Mouse (Mus musculus) pancreas, adult 10 weeks (tissue): ENCODE measurements around the gene Olfr766-ps1. TPM values are rescaled to one million over a fixed set of nuclear protein-coding genes. Genes with fewer than 3 reads are reported as not detected.

ENCODE experiments used
- polyA plus RNA-seq: library from polyadenylated mRNA; stranded (reverse); fragments of 350-450 nt; fragmentation: Illumina TruSeq; extraction: RNeasy Lipid Tissue Mini Kit (QIAGEN cat#74804); gene quantifications from one replicate; pipeline ENCODE4 v1.2.3, GENCODE M21; 2015; ENCODE audit warnings: low read depth, low replicate concordance; ENCODE audit not compliant: insufficient read depth

The Olfr766-ps1 gene
- polyA plus RNA-seq: not detected

DNA sequence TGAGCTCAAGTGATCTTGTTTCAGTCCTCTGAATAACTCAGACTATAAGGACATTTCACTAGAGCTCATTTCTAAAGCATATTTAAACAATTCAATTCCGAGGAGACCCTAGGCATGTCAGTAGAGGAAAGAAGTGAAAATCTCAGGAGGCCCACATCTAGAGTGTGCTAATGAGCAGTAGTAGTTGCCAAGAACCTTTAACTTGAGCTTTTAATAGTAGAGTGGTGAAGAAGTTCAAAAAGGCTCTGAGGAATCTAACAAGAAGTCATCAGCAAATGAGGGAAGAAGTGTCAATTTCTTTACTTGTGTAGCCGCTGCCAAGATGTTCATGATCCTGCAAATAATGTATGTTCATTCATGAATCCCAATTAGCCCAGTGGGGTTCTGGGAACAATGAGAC, at the start of gene Olfr766-ps1:
Gene Olfr766-ps1, minus strand, starts transcription at position 101 of the 400 bp plus-strand sequence.

DNA sequence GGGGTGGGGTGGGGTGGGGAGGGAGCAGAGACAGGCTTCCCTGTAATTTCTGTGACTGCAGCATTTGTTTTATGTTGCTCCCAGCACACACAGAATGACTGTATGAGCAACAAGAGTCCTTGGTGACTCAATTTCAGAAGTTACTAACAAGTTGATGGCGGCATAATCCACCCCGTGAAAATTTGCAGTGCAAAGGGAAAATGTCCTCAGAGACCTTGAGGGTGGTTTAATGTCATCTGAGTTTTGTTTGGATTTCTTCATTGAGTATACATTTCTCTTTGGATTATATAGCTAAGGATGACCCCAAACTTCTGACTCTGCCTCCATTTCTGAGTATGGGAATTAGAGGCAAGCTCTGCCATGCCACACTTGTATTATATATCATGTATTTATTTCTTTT, 49.0 kb upstream of the Olfr766-ps1 start, which contains the start of gene Olfr769:
Gene Olfr769, minus strand, starts transcription at position 101 of the 400 bp plus-strand sequence.

DNA sequence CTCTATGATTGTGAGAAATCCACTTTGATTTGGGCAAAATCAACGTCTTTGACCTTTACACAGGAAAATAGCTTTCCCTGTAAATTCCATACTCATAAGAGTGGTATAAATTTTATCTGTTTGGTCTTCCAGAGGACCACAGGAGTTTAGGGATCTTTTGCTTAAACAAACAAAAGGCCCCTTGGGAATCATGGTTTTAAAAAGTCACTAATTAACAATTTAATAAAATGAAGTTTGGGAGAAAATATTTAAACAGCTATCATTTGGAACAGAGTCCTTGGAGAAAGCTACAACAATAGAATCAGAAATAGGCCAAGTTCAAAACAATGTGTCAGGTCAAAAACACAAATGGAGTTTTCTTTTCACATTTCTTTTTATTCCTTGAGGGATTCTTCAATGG, 30.5 kb upstream of the Olfr766-ps1 start, which contains the start of gene Olfr768:
Gene Olfr768, minus strand, starts transcription at position 101 of the 400 bp plus-strand sequence.

DNA sequence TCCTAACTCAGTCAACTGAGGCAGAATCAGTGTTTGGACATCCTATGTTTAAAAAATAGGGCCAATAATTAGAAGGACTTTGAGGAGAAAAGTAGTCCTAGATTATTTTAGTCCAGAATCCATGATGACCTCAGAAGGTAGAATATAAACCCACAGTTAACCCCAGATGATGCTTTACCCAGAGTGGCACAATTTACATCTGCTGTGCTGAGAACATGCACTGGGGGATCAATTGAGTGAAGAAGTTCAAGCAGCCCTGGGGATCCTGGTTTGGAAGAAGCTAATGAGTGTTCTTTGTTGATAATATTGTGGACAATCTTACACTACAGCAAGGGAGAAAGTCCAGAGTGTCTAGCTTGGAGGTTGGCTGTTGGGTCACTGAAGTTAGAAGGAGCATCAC, 14.0 kb upstream of the Olfr766-ps1 start, which contains the start of gene Olfr767:
Gene Olfr767, minus strand, starts transcription at position 101 of the 400 bp plus-strand sequence.

DNA sequence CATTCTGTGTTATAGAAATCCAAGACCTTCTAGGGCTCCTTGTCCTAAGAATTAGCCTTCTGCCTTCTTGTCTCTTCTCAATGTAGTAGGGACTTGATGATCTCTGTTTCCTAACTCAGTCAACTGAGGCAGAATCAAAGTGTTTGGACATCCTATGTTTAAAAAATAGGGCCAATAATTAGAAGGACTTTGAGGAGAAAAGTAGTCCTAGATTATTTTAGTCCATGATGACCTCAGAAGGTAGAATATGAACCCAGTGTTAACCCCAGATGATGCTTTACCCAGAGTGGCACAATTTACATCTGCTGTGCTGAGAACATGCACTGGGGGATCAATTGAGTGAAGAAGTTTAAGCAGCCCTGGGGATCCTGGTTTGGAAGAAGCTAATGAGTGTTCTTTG, 18.9 kb downstream of the Olfr766-ps1 start, which contains the start of gene Olfr765:
Gene Olfr765, minus strand, starts transcription at position 101 of the 400 bp plus-strand sequence.

DNA sequence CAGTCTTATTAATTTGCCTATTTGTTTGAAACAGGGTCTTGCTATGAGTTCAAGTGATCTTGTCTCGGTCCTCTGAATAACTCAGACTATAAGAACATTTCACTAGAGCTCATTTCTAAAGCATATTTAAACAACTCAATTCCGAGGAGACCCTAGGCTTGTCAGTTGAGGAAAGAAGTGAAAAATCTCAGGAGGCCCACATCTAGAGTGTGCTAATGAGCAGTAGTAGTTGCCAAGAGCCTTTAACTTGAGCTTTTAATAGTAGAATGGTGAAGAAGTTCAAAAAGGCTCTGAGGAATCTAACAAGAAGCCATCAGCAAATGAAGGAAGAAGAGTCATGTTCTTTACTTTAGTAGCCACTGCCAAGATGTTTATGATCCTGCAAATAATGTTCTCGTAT, 29.0 kb downstream of the Olfr766-ps1 start, which contains the start of gene Olfr764-ps1:
Gene Olfr764-ps1, minus strand, starts transcription at position 101 of the 400 bp plus-strand sequence.

Other genes starting within 250 kb of the Olfr766-ps1 start
- gene Ormdl2, start 247.3 kb downstream of the Olfr766-ps1 start, polyA plus RNA-seq: 11.8 TPM
- not detected for gene Gdf11, start 177.3 kb downstream of the Olfr766-ps1 start, polyA plus RNA-seq
- gene Cd63, start 168.0 kb downstream of the Olfr766-ps1 start, polyA plus RNA-seq: 125 TPM
- 12.1 TPM for gene Rdh5, start 146.1 kb downstream of the Olfr766-ps1 start, polyA plus RNA-seq
- gene Bloc1s1, start 144.9 kb downstream of the Olfr766-ps1 start, polyA plus RNA-seq: 47.0 TPM
- gene Itga7, start 135.2 kb downstream of the Olfr766-ps1 start, polyA plus RNA-seq: 5.2 TPM
- gene Mettl7b, start 108.0 kb downstream of the Olfr766-ps1 start, polyA plus RNA-seq: not detected
- not detected for gene Olfr9, start 79.5 kb downstream of the Olfr766-ps1 start, polyA plus RNA-seq
- not detected for gene Olfr763, start 58.2 kb downstream of the Olfr766-ps1 start, polyA plus RNA-seq
- gene Olfr764-ps1, start 29.1 kb downstream of the Olfr766-ps1 start, polyA plus RNA-seq: not detected
- not detected for gene Olfr765, start 19.0 kb downstream of the Olfr766-ps1 start, polyA plus RNA-seq
- not detected for gene Olfr767, start 13.9 kb upstream of the Olfr766-ps1 start, polyA plus RNA-seq
- gene Olfr768, start 30.4 kb upstream of the Olfr766-ps1 start, polyA plus RNA-seq: not detected
- not detected for gene Olfr769, start 48.9 kb upstream of the Olfr766-ps1 start, polyA plus RNA-seq
- not detected for gene Olfr770, start 70.0 kb upstream of the Olfr766-ps1 start, polyA plus RNA-seq
- not detected for gene Olfr771, start 95.8 kb upstream of the Olfr766-ps1 start, polyA plus RNA-seq
- not detected for gene Olfr772, start 108.9 kb upstream of the Olfr766-ps1 start, polyA plus RNA-seq
- not detected for gene Olfr773, start 118.4 kb upstream of the Olfr766-ps1 start, polyA plus RNA-seq
- gene Olfr774, start 167.2 kb upstream of the Olfr766-ps1 start, polyA plus RNA-seq: not detected
- not detected for gene Olfr775, start 179.4 kb upstream of the Olfr766-ps1 start, polyA plus RNA-seq
- not detected for gene Olfr776, start 190.2 kb upstream of the Olfr766-ps1 start, polyA plus RNA-seq
- gene Olfr777, start 202.5 kb upstream of the Olfr766-ps1 start, polyA plus RNA-seq: not detected
- gene Olfr780, start 249.1 kb upstream of the Olfr766-ps1 start, polyA plus RNA-seq: not detected